28 mouse cellular contexts compared by ENCODE assay signal in genomic region chr7:96768718-96769117, GRCm38 (mm10).
A peak's percentile ranks its signal among the peaks of the same experiment; 100 is the strongest.
DNase-seq lines count a peak whose midpoint lies in the region; ATAC-seq and TF ChIP-seq lines count a peak whose summit lies in the region.
"Had no signal": no experiment of that assay in that cellular context is flagged by ENCODE, and none has a peak within 500 bp of the region (broad histone marks: within the 10 kb centered on the region; RNA-seq: fewer than 3 reads in every experiment).

No protein-coding gene starts in this region.

- H3K9ac ChIP-seq in stomach, embryonic 15.5 days, result no peak overlapping the region
- H3K9ac ChIP-seq: hindbrain, embryonic 14.5 days; limb, embryonic 13.5 days; liver, embryonic 13.5 days; midbrain, embryonic 12.5 days had no signal

- H3K4me1 ChIP-seq in heart, embryonic 10.5 days, result peaks cover 23% of the 10 kb centered on the region
- peaks cover 2% of the 10 kb centered on the region for H3K4me1 ChIP-seq in stomach, embryonic 15.5 days

- H3K9me3 ChIP-seq in heart, embryonic 10.5 days, result no peaks in the 10 kb centered on the region
- no peaks in the 10 kb centered on the region for H3K9me3 ChIP-seq in stomach, embryonic 15.5 days

- H3K4me2 ChIP-seq in stomach, embryonic 15.5 days, result no peak overlapping the region
- H3K4me2 ChIP-seq: hindbrain, embryonic 14.5 days; limb, embryonic 13.5 days; liver, embryonic 13.5 days; midbrain, embryonic 12.5 days had no signal

- TF ChIP-seq CTCF in left cerebral cortex, adult 2 months (IDR thresholded peaks at IDR 0.05), result no peak

- H3K36me3 ChIP-seq in heart, embryonic 10.5 days, result peaks cover 16% of the 10 kb centered on the region
- H3K36me3 ChIP-seq in stomach, embryonic 15.5 days, result 0 out of 2 replicates have a peak, but pooled peaks cover 4% of the 10 kb centered on the region
- H3K36me3 ChIP-seq: G1E; liver, embryonic 13.5 days had no signal

- WGBS in heart, embryonic 10.5 days, result 83% methylated on average over 6 of the region's 6 CpGs
- WGBS in stomach, embryonic 15.5 days, result 65% methylated on average over 6 of the region's 6 CpGs

- H3K4me3 ChIP-seq in heart, embryonic 10.5 days, result no peak overlapping the region
- H3K4me3 ChIP-seq in left cerebral cortex, adult 2 months, result no peak overlapping the region
- no peak overlapping the region for H3K4me3 ChIP-seq in stomach, embryonic 15.5 days (replicated peaks)
- H3K4me3 ChIP-seq: embryonic facial prominence, embryonic 10.5 days; limb, embryonic 13.5 days; liver, embryonic 13.5 days; midbrain, embryonic 12.5 days had no signal

- no peak overlapping the region for H3K27ac ChIP-seq in heart, embryonic 10.5 days
- H3K27ac ChIP-seq in left cerebral cortex, adult 2 months, result peak overlapping the region; percentile 57; the same call in 1 of the 2 replicates
- peak overlapping the region; percentile 61; the same call in 1 of the 2 replicates for H3K27ac ChIP-seq in stomach, embryonic 15.5 days
- H3K27ac ChIP-seq: hindbrain, embryonic 14.5 days; limb, embryonic 13.5 days; liver, embryonic 13.5 days; midbrain, embryonic 12.5 days had no signal

- peaks cover 15% of the 10 kb centered on the region; the same call in 1 of the 2 replicates for H3K27me3 ChIP-seq in heart, embryonic 10.5 days (ENCODE audit: insufficient read depth, poor library complexity, severe bottlenecking)
- H3K27me3 ChIP-seq in stomach, embryonic 15.5 days (replicated peaks), result no peaks in the 10 kb centered on the region
- H3K27me3 ChIP-seq: CH12.LX; liver, embryonic 13.5 days; midbrain, embryonic 12.5 days; Patski had no signal

- DNase-seq in heart, adult 11 months, result peak; percentile 90
- DNase-seq in heart, embryonic 10.5 days (ENCODE audit: low spot score), result no peak
- DNase-seq in left cerebral cortex, adult 2 months (ENCODE audit: extremely low spot score in 1 of 2, low spot score in 2 of 2), result no peak
- no peak for DNase-seq in left cerebral cortex, adult 8-10 months (ENCODE audit: low spot score in 2 of 2)
- peak; percentile 60 for DNase-seq in testis, postnatal 10 days (ENCODE audit: low spot score)
- no peak for DNase-seq in natural killer cell, adult 2 months (ENCODE audit: low spot score in 2 of 2)
- DNase-seq: adrenal gland, postnatal 25 days; B cell, adult 2 months; cerebellum, adult 11 months; cerebellum, adult 9-11 months; gastrocnemius, postnatal 36 days; kidney, adult 8-10 months; kidney, postnatal 10 days; liver, embryonic 13.5 days; lung, adult 2 months; lung, postnatal 14 days; thymus, adult 18-20 months; thymus, postnatal 36 days had no signal

- intact Hi-C loops in left cerebral cortex, adult 2 months (cut with DNase I), result no loop called here

- ATAC-seq in stomach, embryonic 15.5 days (ENCODE audit: insufficient read depth, low FRiP score, low read depth), result no peak
- ATAC-seq: forebrain, embryonic 16.5 days; inflammation-experienced regulatory T-cells, adult 6 months; Patski had no signal

Comparison
In these comparisons a context has a peak if more than half of its experiments do, and no peak if none do; other contexts are left out.
1. DNase-seq: peak in heart, adult 11 months (single experiment) and testis, postnatal 10 days (single experiment); none in heart, embryonic 10.5 days (single experiment), left cerebral cortex, adult 2 months (0 of 2), left cerebral cortex, adult 8-10 months (0 of 2) and natural killer cell, adult 2 months (0 of 2).